Mouse (Mus musculus): ENCODE results near the gene Akap6. TPM values are rescaled to one million over a fixed set of nuclear protein-coding genes. Genes with fewer than 3 reads are reported as not detected.
A peak's percentile ranks its signal among the peaks of the same experiment; 100 is the strongest.

Gene Akap6
- polyA plus RNA-seq, 1 experiment from 2014 or later, result 0.94 TPM

GRCm38 (mm10) chr12:53060903-53061302, 361.7 kb downstream of the Akap6 start:
- Histone ChIP-seq H3K4me3 (replicated peaks) (no peak overlapping the region), H3K9me3 (no peaks in the 10 kb centered on the region), H3K9ac (replicated peaks) (no peak overlapping the region), H3K4me1 (replicated peaks) (peaks cover 23% of the 10 kb centered on the region), H3K27me3 (no peaks in the 10 kb centered on the region), H3K4me2 (no peak overlapping the region), H3K36me3 (no peaks in the 10 kb centered on the region), H3K27ac (0 out of 2 replicates have a peak overlapping the region, but pooled peaks have one; percentile 4)
- WGBS, result 72% methylated on average over 6 of the region's 6 CpGs
- ATAC-seq (ENCODE audit: insufficient number of reproducible peaks, insufficient read depth, low FRiP score, low TSS enrichment, low read depth), result no peak

DNA sequence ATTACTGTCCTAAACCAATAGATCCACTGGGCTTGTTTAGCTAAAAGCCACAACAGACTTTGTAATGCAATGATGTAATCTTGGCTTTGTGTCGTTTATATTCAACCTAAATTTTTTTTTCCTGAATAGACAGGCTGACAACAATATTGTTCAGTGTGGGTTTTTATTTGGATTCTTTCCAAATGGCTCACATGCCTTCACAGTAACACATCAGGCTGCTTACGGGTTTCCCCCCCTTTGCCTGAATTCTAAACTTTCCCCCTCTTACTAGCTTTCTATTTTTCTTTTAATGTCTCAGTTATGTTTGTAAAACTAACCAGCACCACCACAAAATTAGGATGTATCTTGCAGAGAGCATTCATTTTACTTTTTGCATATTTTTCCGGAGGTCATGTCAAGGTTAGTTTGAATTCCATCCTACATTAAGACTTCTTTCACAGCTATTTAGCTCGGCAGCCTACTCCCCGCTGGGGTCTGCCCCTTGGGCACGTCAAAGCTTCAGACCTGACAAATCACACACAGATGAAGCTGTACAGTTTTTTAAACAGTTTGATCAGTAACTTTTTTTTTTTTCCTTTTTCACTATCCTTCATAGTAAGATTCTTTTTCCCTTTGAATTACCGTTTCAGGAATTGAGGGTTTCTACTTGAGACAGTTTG, 362.4 kb downstream of the Akap6 start:
- Histone ChIP-seq H3K9ac (replicated peaks) (no peak overlapping the region), H3K27me3 (no peaks in the 10 kb centered on the region), H3K9me3 (no peaks in the 10 kb centered on the region), H3K4me2 (peak overlapping the region; percentile 49), H3K27ac (no peak overlapping the region), H3K36me3 (no peaks in the 10 kb centered on the region), H3K4me3 (replicated peaks) (peak overlapping the region; percentile 20; the same call in 1 of the 2 replicates), H3K4me1 (replicated peaks) (peaks cover 23% of the 10 kb centered on the region)
- WGBS, result 9% methylated on average over 7 of the region's 7 CpGs
- ATAC-seq (ENCODE audit: insufficient number of reproducible peaks, insufficient read depth, low FRiP score, low TSS enrichment, low read depth), result no peak

- H3K4me1 ChIP-seq (replicated peaks), result peaks cover 23% of the 10 kb centered on the region
- H3K36me3 ChIP-seq, result no peaks in the 10 kb centered on the region
- no peak for ATAC-seq (ENCODE audit: insufficient number of reproducible peaks, insufficient read depth, low FRiP score, low TSS enrichment, low read depth)
- peak overlapping the region; percentile 49 for H3K4me2 ChIP-seq
- no peak overlapping the region for H3K4me3 ChIP-seq (replicated peaks)
- no peaks in the 10 kb centered on the region for H3K27me3 ChIP-seq
- 15% methylated on average over 9 of the region's 9 CpGs for WGBS
- no peaks in the 10 kb centered on the region for H3K9me3 ChIP-seq
- H3K27ac ChIP-seq, result no peak overlapping the region
- no peak overlapping the region for H3K9ac ChIP-seq (replicated peaks)
Measured at GRCm38 (mm10) chr12:53063003-53063402, 363.8 kb downstream of the Akap6 start.

GRCm38 (mm10) chr12:53064241-53064760, 365.1 kb downstream of the Akap6 start:
- H3K9ac ChIP-seq (replicated peaks), result no peak overlapping the region
- no peak overlapping the region for H3K4me2 ChIP-seq
- no peaks in the 10 kb centered on the region for H3K9me3 ChIP-seq
- H3K4me1 ChIP-seq (replicated peaks), result peaks cover 23% of the 10 kb centered on the region
- ATAC-seq (ENCODE audit: insufficient number of reproducible peaks, insufficient read depth, low FRiP score, low TSS enrichment, low read depth), result no peak
- 70% methylated on average over 4 of the region's 4 CpGs for WGBS
- no peak overlapping the region for H3K27ac ChIP-seq
- no peaks in the 10 kb centered on the region for H3K27me3 ChIP-seq
- no peaks in the 10 kb centered on the region for H3K36me3 ChIP-seq
- no peak overlapping the region for H3K4me3 ChIP-seq (replicated peaks)

DNA sequence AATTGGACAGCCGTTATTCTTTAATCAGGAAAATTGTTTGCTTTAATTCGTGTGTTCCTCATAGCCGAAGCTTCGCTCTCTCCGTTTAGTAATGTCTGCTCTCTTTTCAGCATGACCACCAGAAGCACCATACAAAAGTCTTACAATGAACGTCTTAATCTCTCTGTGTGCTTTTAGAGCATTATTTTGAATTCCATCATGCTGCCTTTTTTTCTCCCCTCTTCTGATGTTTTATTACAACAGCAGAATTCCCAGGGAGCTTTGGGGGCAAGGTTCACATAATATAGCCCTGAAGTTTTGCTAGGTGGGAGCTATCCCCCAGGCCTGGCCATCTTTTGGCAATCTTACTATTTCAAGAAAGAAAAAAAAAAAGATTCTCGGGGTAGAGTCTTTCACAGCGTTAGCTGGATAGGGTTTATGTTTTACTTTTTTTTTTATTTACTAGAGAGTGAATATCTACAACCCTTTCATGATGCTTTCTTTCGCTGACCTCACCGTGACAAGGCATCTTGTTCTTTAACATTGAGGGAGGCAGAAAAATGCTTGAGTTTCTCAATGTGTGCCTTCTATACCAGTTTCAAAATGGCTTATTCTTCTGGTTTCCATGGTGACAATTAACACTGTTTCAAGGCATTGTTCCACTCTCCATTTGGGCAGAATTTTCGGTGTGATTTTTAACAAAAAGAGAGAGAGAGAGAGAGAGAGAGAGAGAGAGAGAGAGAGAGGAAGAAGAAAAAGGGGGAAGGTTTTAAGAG, 366.0 kb downstream of the Akap6 start:
- Histone ChIP-seq H3K9ac (replicated peaks) (no peak overlapping the region), H3K9me3 (no peaks in the 10 kb centered on the region), H3K27ac (no peak overlapping the region), H3K4me3 (replicated peaks) (no peak overlapping the region), H3K4me1 (replicated peaks) (peaks cover 23% of the 10 kb centered on the region), H3K4me2 (no peak overlapping the region), H3K36me3 (no peaks in the 10 kb centered on the region), H3K27me3 (no peaks in the 10 kb centered on the region)
- no peak for ATAC-seq (ENCODE audit: insufficient number of reproducible peaks, insufficient read depth, low FRiP score, low TSS enrichment, low read depth)
- WGBS, result 80% methylated on average over 11 of the region's 11 CpGs

DNA sequence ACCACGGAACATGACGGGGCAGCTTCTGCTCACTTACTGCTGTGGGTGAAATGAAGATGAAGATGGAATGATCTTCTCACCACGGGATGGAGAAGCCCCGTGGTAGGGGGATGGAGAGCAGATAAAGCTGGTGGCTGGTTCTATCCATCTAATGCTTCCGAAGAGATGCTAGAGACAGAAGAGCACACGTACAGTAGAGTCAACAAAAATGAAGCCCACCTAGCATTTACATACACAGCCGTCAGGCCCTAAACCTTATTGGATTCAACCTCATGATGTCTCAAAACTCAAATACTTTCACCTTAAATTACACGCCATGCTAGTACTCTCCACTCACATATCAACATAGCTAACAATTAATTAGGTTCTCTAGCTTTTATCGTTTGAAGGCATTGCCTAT, 367.1 kb downstream of the Akap6 start:
- Histone ChIP-seq H3K4me3 (replicated peaks) (no peak overlapping the region), H3K4me2 (no peak overlapping the region), H3K36me3 (no peaks in the 10 kb centered on the region), H3K4me1 (replicated peaks) (peaks cover 23% of the 10 kb centered on the region), H3K9me3 (no peaks in the 10 kb centered on the region), H3K27me3 (no peaks in the 10 kb centered on the region), H3K9ac (replicated peaks) (no peak overlapping the region), H3K27ac (no peak overlapping the region)
- no peak for ATAC-seq (ENCODE audit: insufficient number of reproducible peaks, insufficient read depth, low FRiP score, low TSS enrichment, low read depth)
- 84% methylated on average over 9 of the region's 9 CpGs for WGBS

DNA sequence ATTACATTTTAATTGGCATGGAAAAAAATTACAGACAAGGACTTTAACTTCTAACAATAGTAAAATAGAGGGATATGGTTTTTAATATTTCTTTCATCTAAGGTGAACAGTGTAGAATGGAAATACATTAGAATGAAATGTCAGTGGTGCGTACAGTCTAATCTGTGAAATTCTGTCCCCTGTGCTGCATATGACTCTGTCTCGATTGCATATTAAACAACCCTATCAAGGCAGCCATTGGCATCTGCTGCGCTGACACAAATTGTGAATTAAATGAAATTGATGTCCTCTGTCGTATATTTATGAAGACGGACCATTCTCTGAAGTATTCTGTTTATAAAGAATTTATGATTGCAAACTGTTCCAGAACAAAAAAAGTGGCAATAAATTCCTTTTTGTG, 371.7 kb downstream of the Akap6 start:
- H3K9ac ChIP-seq (replicated peaks), result no peak overlapping the region
- no peak overlapping the region for H3K27ac ChIP-seq
- H3K4me1 ChIP-seq (replicated peaks), result no peaks in the 10 kb centered on the region
- no peaks in the 10 kb centered on the region for H3K36me3 ChIP-seq
- H3K4me2 ChIP-seq, result no peak overlapping the region
- no peak for ATAC-seq (ENCODE audit: insufficient number of reproducible peaks, insufficient read depth, low FRiP score, low TSS enrichment, low read depth)
- no peak overlapping the region for H3K4me3 ChIP-seq (replicated peaks)
- no peaks in the 10 kb centered on the region for H3K9me3 ChIP-seq
- no peaks in the 10 kb centered on the region for H3K27me3 ChIP-seq
- WGBS, result 87% methylated on average over 5 of the region's 5 CpGs

DNA sequence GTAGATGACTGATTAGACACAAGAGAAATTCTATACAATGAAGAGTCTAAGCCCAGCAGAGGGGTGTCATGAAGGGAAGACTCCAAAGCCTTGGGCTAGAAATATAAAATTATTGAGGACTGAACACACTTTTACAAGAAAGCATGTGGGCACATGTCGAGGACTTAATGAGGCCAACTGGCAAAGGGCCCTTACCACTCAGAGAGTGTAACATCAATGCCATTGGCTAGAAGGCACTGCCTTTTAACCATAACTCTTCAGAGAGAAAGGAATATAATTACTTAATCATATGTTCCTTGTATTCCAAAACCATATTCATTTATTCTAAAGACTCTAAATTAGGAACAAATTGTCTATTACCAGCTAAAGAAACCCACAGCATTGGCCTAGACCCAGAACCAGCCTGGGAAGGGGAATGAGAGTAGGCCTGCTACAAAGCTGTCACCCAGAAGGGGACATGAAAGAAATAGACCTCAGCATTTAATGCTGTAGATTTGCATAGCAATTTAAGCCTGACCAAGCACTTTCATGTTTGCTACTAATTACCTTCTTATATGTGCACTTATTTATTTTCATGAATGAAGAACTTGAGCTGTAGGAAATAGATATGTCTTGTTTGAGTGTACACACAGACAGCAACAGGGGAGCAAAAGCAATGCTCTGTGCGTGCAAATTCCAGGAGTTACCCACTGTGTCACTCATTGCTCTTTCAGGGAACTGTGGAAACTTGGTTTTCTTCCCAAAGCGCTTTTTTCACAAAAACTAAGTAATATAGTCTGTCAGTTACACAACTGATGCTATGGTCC, 377.6 kb downstream of the Akap6 start:
- Histone ChIP-seq H3K36me3 (no peaks in the 10 kb centered on the region), H3K27ac (no peak overlapping the region), H3K4me3 (replicated peaks) (no peak overlapping the region), H3K4me1 (replicated peaks) (no peaks in the 10 kb centered on the region), H3K9me3 (no peaks in the 10 kb centered on the region), H3K27me3 (no peaks in the 10 kb centered on the region), H3K9ac (replicated peaks) (no peak overlapping the region), H3K4me2 (no peak overlapping the region)
- 82% methylated on average over 3 of the region's 3 CpGs for WGBS
- no peak for ATAC-seq (ENCODE audit: insufficient number of reproducible peaks, insufficient read depth, low FRiP score, low TSS enrichment, low read depth)

DNA sequence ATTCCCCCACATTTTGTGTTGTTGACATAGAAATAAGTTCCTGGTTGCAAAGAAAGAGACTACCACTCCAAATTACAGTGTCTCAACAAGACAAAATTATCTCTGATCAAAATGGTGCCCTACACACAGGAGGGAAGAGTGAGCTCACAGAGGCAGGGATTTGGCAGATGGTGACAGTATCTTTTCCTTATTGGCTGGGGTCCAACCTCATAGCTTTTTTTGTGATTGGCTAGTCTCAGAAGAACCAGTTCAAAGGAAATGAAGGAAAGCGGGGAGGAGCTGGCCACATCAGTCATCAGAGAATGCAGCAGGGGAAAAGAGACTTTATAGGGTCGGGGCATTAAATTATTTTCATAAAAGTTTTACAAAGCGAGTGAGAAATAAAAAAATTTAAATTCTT, 386.6 kb downstream of the Akap6 start:
- Histone ChIP-seq H3K4me3 (replicated peaks) (no peak overlapping the region), H3K36me3 (no peaks in the 10 kb centered on the region), H3K9me3 (no peaks in the 10 kb centered on the region), H3K9ac (replicated peaks) (no peak overlapping the region), H3K4me1 (replicated peaks) (no peaks in the 10 kb centered on the region), H3K4me2 (no peak overlapping the region), H3K27ac (no peak overlapping the region), H3K27me3 (no peaks in the 10 kb centered on the region)
- ATAC-seq (ENCODE audit: insufficient number of reproducible peaks, insufficient read depth, low FRiP score, low TSS enrichment, low read depth), result no peak
- WGBS, result 77% methylated on average over 3 of the region's 3 CpGs

GRCm38 (mm10) chr12:53112276-53112675, 413.1 kb downstream of the Akap6 start:
- H3K4me3 ChIP-seq (replicated peaks), result no peak overlapping the region
- ATAC-seq (ENCODE audit: insufficient number of reproducible peaks, insufficient read depth, low FRiP score, low TSS enrichment, low read depth), result no peak
- no peaks in the 10 kb centered on the region for H3K4me1 ChIP-seq (replicated peaks)
- H3K27ac ChIP-seq, result no peak overlapping the region
- H3K36me3 ChIP-seq, result no peaks in the 10 kb centered on the region
- H3K9ac ChIP-seq (replicated peaks), result no peak overlapping the region
- no peak overlapping the region for H3K4me2 ChIP-seq
- no peaks in the 10 kb centered on the region for H3K27me3 ChIP-seq
- 84% methylated on average over 10 of the region's 10 CpGs for WGBS
- H3K9me3 ChIP-seq, result no peaks in the 10 kb centered on the region

GRCm38 (mm10) chr12:53119352-53119751, 420.2 kb downstream of the Akap6 start:
- Histone ChIP-seq H3K4me3 (replicated peaks) (no peak overlapping the region), H3K27me3 (no peaks in the 10 kb centered on the region), H3K9me3 (peaks cover 3% of the 10 kb centered on the region; the same call in 1 of the 2 replicates), H3K4me2 (no peak overlapping the region), H3K27ac (no peak overlapping the region), H3K9ac (replicated peaks) (no peak overlapping the region), H3K4me1 (replicated peaks) (0 out of 2 replicates have a peak, but pooled peaks cover 3% of the 10 kb centered on the region), H3K36me3 (no peaks in the 10 kb centered on the region)
- no peak for ATAC-seq (ENCODE audit: insufficient number of reproducible peaks, insufficient read depth, low FRiP score, low TSS enrichment, low read depth)
- WGBS, result 64% methylated on average over 4 of the region's 4 CpGs
